Mouse (Mus musculus): ENCODE results near the gene Oxsr1.
"Not testable (repeated sequence)": the region's sequence is repeated elsewhere in the genome, so short reads cannot be mapped to it uniquely, and the experiment has no call there.

Gene Oxsr1

GRCm38 (mm10) chr9:119337842-119338241 lies 15.6 kb upstream of the Oxsr1 start:
- DNase-seq: no peak

- no peak for DNase-seq
These were observed 13.3 kb upstream of the Oxsr1 start for GRCm38 (mm10) chr9:119335571-119335970.

- no peak for DNase-seq
These were observed 12.6 kb upstream of the Oxsr1 start for GRCm38 (mm10) chr9:119334834-119335233.

- peak; percentile 35 for DNase-seq
These were observed 12.1 kb upstream of the Oxsr1 start for GRCm38 (mm10) chr9:119334324-119334723.

- no peak for DNase-seq
These were observed 8.1 kb upstream of the Oxsr1 start for GRCm38 (mm10) chr9:119330186-119330963.

GRCm38 (mm10) chr9:119328488-119328887 lies 6.3 kb upstream of the Oxsr1 start:
- DNase-seq: no peak

- DNase-seq: no peak
These were observed 1.9 kb upstream of the Oxsr1 start for GRCm38 (mm10) chr9:119324130-119324529.

- no peak for DNase-seq
These were observed 1.0 kb upstream of the Oxsr1 start for GRCm38 (mm10) chr9:119323260-119323645.

GRCm38 (mm10) chr9:119321392-119322229 lies 616 bp downstream of the Oxsr1 start:
- DNase-seq: no peak

GRCm38 (mm10) chr9:119320946-119321345 lies 1.3 kb downstream of the Oxsr1 start:
- DNase-seq: no peak

- DNase-seq: no peak
These were observed 1.8 kb downstream of the Oxsr1 start for GRCm38 (mm10) chr9:119320446-119320845.

GRCm38 (mm10) chr9:119318891-119319290 lies 3.3 kb downstream of the Oxsr1 start:
- DNase-seq: no peak

GRCm38 (mm10) chr9:119313096-119313495 lies 9.1 kb downstream of the Oxsr1 start:
- DNase-seq: no peak

- no peak for DNase-seq
These were observed 13.2 kb downstream of the Oxsr1 start for GRCm38 (mm10) chr9:119309067-119309466.

- no peak for DNase-seq
These were observed 16.4 kb downstream of the Oxsr1 start for GRCm38 (mm10) chr9:119305863-119306262.

GRCm38 (mm10) chr9:119298563-119298962 lies 23.7 kb downstream of the Oxsr1 start:
- no peak for DNase-seq

GRCm38 (mm10) chr9:119297696-119298095 lies 24.5 kb downstream of the Oxsr1 start:
- no peak for DNase-seq

GRCm38 (mm10) chr9:119290791-119291190 lies 31.4 kb downstream of the Oxsr1 start:
- DNase-seq: no peak

- DNase-seq: no peak
These were observed 41.1 kb downstream of the Oxsr1 start for GRCm38 (mm10) chr9:119280894-119281682.

- DNase-seq: no peak
These were observed 44.2 kb downstream of the Oxsr1 start for GRCm38 (mm10) chr9:119278031-119278430.

GRCm38 (mm10) chr9:119276321-119276720 lies 45.9 kb downstream of the Oxsr1 start:
- no peak for DNase-seq

GRCm38 (mm10) chr9:119274814-119275213 lies 47.4 kb downstream of the Oxsr1 start:
- not testable (repeated sequence) for DNase-seq

GRCm38 (mm10) chr9:119271496-119271895 lies 50.7 kb downstream of the Oxsr1 start:
- DNase-seq: no peak

Measured in thymus, postnatal 25 days (tissue).